Mouse (Mus musculus): ENCODE results near the gene Zan. TPM values are rescaled to one million over a fixed set of nuclear protein-coding genes. Genes with fewer than 3 reads are reported as not detected.

Gene Zan
- polyA plus RNA-seq, 1 experiment from 2014 or later, result 0.15 TPM

DNA sequence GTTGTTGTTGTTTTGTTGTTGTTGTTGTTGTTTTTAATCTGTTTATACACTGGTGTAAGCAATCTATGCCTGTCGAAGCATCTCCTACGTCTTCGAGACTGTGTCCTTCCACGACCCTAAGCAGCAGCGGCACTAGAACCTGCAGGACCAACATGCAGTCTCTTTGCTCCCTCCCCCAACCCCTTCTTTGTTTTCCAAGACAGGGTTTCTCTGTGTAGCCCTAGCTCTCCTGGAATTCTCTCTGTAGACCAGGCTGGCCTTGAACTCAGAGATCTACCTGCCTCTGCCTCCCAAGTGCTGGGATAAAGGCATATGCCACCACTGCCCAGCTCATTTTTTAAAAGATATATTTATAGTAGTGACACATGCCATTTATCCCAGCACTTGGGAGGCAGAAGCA lies 133.5 kb downstream of the Zan start:
- no peak for ATAC-seq
- no peak overlapping the region for H3K4me3 ChIP-seq (replicated peaks; ENCODE audit: low read length)
- 94% methylated on average over 5 of the region's 5 CpGs for WGBS
- H3K36me3 ChIP-seq (ENCODE audit: control insufficient read depth, insufficient read depth), result no peaks in the 10 kb centered on the region
- H3K4me2 ChIP-seq (ENCODE audit: low read length), result no peak overlapping the region
- no peaks in the 10 kb centered on the region for H3K9me3 ChIP-seq (ENCODE audit: control insufficient read depth, low read length)
- no peak overlapping the region for H3K9ac ChIP-seq (replicated peaks; ENCODE audit: low read depth, low read length)
- H3K4me1 ChIP-seq (replicated peaks; ENCODE audit: control insufficient read depth, insufficient read depth, low read length), result peaks cover 17% of the 10 kb centered on the region
- H3K27ac ChIP-seq (ENCODE audit: low read length), result no peak overlapping the region
- H3K27me3 ChIP-seq (replicated peaks; ENCODE audit: control insufficient read depth, insufficient read depth, low read length), result no peaks in the 10 kb centered on the region

DNA sequence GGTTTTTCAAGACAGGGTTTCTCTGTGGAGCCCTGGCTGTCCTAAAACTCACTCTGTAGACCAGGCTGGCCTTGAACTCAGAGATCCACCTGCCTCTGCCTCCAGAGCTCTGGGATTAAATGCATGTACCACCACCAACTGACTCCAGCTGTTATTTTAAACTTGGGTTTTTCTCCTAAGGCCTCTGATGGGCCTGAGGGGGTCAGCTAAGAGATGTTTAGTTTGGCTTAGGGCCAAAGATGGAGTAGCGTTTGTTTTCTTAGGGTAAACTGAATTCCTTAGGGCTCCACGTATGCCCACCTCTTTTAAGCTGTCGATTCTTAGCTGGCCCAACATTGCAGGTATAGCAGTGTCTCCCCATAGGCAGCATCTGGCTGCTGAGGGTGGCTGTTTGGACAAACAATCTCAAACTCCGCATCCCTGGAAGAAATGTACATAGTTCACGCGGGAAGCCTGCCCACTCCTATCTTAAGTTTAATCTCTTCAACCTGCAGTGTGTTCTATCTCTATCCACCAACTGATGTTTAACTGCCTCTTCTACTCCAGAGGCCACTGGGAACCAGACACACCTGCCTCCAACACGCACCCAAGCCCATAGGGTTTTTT lies 134.4 kb downstream of the Zan start:
- Histone ChIP-seq H3K9me3 (ENCODE audit: control insufficient read depth, low read length) (no peaks in the 10 kb centered on the region), H3K27me3 (replicated peaks; ENCODE audit: control insufficient read depth, insufficient read depth, low read length) (no peaks in the 10 kb centered on the region)

DNA sequence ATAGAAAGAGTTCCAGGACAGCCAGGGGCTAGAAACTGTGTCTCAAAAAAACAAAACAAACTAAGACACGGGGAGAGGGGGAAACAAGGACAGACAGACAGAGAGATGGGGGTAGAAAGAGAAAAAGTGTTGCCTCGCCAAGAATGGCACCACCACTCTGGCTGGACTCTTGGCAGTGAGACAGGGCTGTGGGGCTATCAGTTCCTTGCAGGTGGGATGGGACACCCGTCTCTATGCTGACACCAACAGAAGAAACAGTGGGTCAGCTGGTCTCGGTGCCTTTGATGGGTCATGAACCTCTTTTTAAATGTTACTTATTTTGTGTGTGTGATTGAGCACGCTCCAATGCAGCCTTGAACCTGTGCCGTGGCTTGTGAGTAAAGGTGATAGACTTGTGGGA lies 136.6 kb downstream of the Zan start:
- H3K9me3 ChIP-seq (ENCODE audit: control insufficient read depth, low read length), result no peaks in the 10 kb centered on the region
- ATAC-seq, result no peak
- no peaks in the 10 kb centered on the region for H3K36me3 ChIP-seq (ENCODE audit: control insufficient read depth, insufficient read depth)
- 68% methylated on average over 6 of the region's 6 CpGs for WGBS
- H3K4me1 ChIP-seq (replicated peaks; ENCODE audit: control insufficient read depth, insufficient read depth, low read length), result peaks cover 14% of the 10 kb centered on the region
- no peaks in the 10 kb centered on the region for H3K27me3 ChIP-seq (replicated peaks; ENCODE audit: control insufficient read depth, insufficient read depth, low read length)
- no peak overlapping the region for H3K4me3 ChIP-seq (replicated peaks; ENCODE audit: low read length)
- no peak overlapping the region for H3K9ac ChIP-seq (replicated peaks; ENCODE audit: low read depth, low read length)
- H3K4me2 ChIP-seq (ENCODE audit: low read length), result peak overlapping the region; percentile 92
- H3K27ac ChIP-seq (ENCODE audit: low read length), result no peak overlapping the region

More for the DNA sequence above, 134.4 kb downstream of the Zan start:
- Histone ChIP-seq H3K9ac (replicated peaks; ENCODE audit: low read depth, low read length) (no peak overlapping the region), H3K4me1 (replicated peaks; ENCODE audit: control insufficient read depth, insufficient read depth, low read length) (peaks cover 14% of the 10 kb centered on the region), H3K36me3 (ENCODE audit: control insufficient read depth, insufficient read depth) (no peaks in the 10 kb centered on the region), H3K27ac (ENCODE audit: low read length) (no peak overlapping the region), H3K4me2 (ENCODE audit: low read length) (no peak overlapping the region), H3K4me3 (replicated peaks; ENCODE audit: low read length) (no peak overlapping the region)
- no peak for ATAC-seq
- WGBS, result 79% methylated on average over 7 of the region's 7 CpGs

DNA sequence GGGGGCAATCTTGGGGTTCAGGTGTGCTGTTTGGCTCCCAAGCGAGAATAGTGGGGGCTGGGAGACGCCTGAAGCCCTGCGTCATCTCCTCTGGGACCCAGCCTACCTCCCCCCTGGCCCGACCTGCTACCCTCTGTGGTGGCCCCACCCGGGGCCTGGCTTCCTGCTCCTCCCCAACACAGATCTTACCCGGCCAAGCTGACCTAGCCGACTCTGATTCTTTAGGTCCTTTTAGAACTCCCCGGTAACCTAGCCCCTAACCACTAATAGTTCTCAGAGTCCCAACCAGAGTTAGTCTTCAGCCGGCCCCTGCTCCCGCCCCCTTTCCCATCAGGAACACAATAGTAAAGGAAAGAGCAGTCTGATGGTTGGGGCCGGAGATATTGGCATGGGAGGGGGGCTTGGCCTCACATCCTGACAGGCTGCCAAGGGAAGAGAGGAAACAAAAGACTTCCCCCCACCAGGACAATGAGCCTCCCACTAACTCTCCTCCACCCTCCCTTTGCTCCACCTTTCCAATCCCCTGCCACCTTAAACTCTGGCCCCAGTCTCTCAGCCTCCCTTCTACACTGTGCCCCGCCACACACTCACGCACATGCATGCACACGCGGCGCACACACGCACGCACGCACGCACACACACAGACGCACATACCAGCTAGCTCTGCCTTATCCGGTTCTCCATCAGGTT lies 137.4 kb downstream of the Zan start:
- peak; percentile 54 for ATAC-seq
- H3K9me3 ChIP-seq (ENCODE audit: control insufficient read depth, low read length), result no peaks in the 10 kb centered on the region
- H3K9ac ChIP-seq (replicated peaks; ENCODE audit: low read depth, low read length), result peak overlapping the region; percentile 63
- H3K27ac ChIP-seq (ENCODE audit: low read length), result peak overlapping the region; percentile 68
- H3K4me3 ChIP-seq (replicated peaks; ENCODE audit: low read length), result peak overlapping the region; percentile 49
- no peaks in the 10 kb centered on the region for H3K27me3 ChIP-seq (replicated peaks; ENCODE audit: control insufficient read depth, insufficient read depth, low read length)
- no peaks in the 10 kb centered on the region for H3K36me3 ChIP-seq (ENCODE audit: control insufficient read depth, insufficient read depth)
- WGBS, result 4% methylated on average over 22 of the region's 22 CpGs
- peaks cover 14% of the 10 kb centered on the region for H3K4me1 ChIP-seq (replicated peaks; ENCODE audit: control insufficient read depth, insufficient read depth, low read length)
- H3K4me2 ChIP-seq (ENCODE audit: low read length), result peak overlapping the region; percentile 92

- Histone ChIP-seq H3K4me2 (ENCODE audit: low read length) (peak overlapping the region; percentile 92), H3K4me1 (replicated peaks; ENCODE audit: control insufficient read depth, insufficient read depth, low read length) (peaks cover 14% of the 10 kb centered on the region), H3K27me3 (replicated peaks; ENCODE audit: control insufficient read depth, insufficient read depth, low read length) (no peaks in the 10 kb centered on the region), H3K4me3 (replicated peaks; ENCODE audit: low read length) (peak overlapping the region; percentile 49), H3K36me3 (ENCODE audit: control insufficient read depth, insufficient read depth) (no peaks in the 10 kb centered on the region), H3K9ac (replicated peaks; ENCODE audit: low read depth, low read length) (peak overlapping the region; percentile 63), H3K27ac (ENCODE audit: low read length) (peak overlapping the region; percentile 68), H3K9me3 (ENCODE audit: control insufficient read depth, low read length) (no peaks in the 10 kb centered on the region)
- peak; percentile 2; the same call in 1 of the 2 replicates for ATAC-seq
- 2% methylated on average over 11 of the region's 11 CpGs for WGBS
Measured at GRCm38 (mm10) chr5:137338663-137339289, 138.1 kb downstream of the Zan start.

GRCm38 (mm10) chr5:137338256-137338655 lies 138.6 kb downstream of the Zan start:
- H3K9me3 ChIP-seq (ENCODE audit: control insufficient read depth, low read length), result no peaks in the 10 kb centered on the region
- H3K27ac ChIP-seq (ENCODE audit: low read length), result peak overlapping the region; percentile 68
- under 1% methylated on average over 19 of the region's 19 CpGs for WGBS

DNA sequence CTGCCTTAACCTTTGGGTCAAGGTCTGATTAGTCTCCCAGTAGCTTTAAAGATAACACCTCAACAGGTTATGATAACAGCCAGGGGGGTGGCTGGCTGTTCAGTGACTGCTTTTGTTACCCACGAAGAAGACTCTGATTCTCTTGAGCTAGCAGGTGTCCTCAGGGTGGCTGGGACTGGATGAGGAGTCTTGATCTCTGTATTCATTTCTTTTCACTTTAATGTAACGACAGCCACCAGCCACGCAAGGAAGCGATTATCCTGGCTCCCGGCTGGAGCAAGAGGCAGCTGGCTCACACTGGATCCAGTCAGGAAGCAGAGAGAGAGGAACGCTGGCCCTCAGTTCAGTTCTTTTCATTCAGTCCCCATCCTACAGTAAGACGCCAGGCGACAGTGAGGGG lies 139.7 kb downstream of the Zan start:
- Histone ChIP-seq H3K4me2 (ENCODE audit: low read length) (no peak overlapping the region), H3K27me3 (replicated peaks; ENCODE audit: control insufficient read depth, insufficient read depth, low read length) (no peaks in the 10 kb centered on the region), H3K9ac (replicated peaks; ENCODE audit: low read depth, low read length) (no peak overlapping the region), H3K36me3 (ENCODE audit: control insufficient read depth, insufficient read depth) (no peaks in the 10 kb centered on the region), H3K4me1 (replicated peaks; ENCODE audit: control insufficient read depth, insufficient read depth, low read length) (peaks cover 24% of the 10 kb centered on the region), H3K9me3 (ENCODE audit: control insufficient read depth, low read length) (no peaks in the 10 kb centered on the region), H3K27ac (ENCODE audit: low read length) (no peak overlapping the region), H3K4me3 (replicated peaks; ENCODE audit: low read length) (no peak overlapping the region)
- ATAC-seq, result no peak
- WGBS, result 52% methylated on average over 8 of the region's 8 CpGs

More at GRCm38 (mm10) chr5:137338256-137338655, 138.6 kb downstream of the Zan start:
- no peaks in the 10 kb centered on the region for H3K36me3 ChIP-seq (ENCODE audit: control insufficient read depth, insufficient read depth)
- peaks cover 14% of the 10 kb centered on the region for H3K4me1 ChIP-seq (replicated peaks; ENCODE audit: control insufficient read depth, insufficient read depth, low read length)
- H3K4me2 ChIP-seq (ENCODE audit: low read length), result peak overlapping the region; percentile 92
- peak overlapping the region; percentile 49 for H3K4me3 ChIP-seq (replicated peaks; ENCODE audit: low read length)
- H3K9ac ChIP-seq (replicated peaks; ENCODE audit: low read depth, low read length), result peak overlapping the region; percentile 63
- H3K27me3 ChIP-seq (replicated peaks; ENCODE audit: control insufficient read depth, insufficient read depth, low read length), result no peaks in the 10 kb centered on the region
- peak; percentile 88 for ATAC-seq

- no peak overlapping the region for H3K4me2 ChIP-seq (ENCODE audit: low read length)
- H3K4me1 ChIP-seq (replicated peaks; ENCODE audit: control insufficient read depth, insufficient read depth, low read length), result peaks cover 24% of the 10 kb centered on the region
- no peaks in the 10 kb centered on the region for H3K27me3 ChIP-seq (replicated peaks; ENCODE audit: control insufficient read depth, insufficient read depth, low read length)
- H3K36me3 ChIP-seq (ENCODE audit: control insufficient read depth, insufficient read depth), result no peaks in the 10 kb centered on the region
- no peak overlapping the region for H3K27ac ChIP-seq (ENCODE audit: low read length)
- 65% methylated on average over 6 of the region's 6 CpGs for WGBS
- no peak for ATAC-seq
- H3K4me3 ChIP-seq (replicated peaks; ENCODE audit: low read length), result no peak overlapping the region
- H3K9me3 ChIP-seq (ENCODE audit: control insufficient read depth, low read length), result no peaks in the 10 kb centered on the region
- H3K9ac ChIP-seq (replicated peaks; ENCODE audit: low read depth, low read length), result no peak overlapping the region
Measured at GRCm38 (mm10) chr5:137335066-137335465, 141.8 kb downstream of the Zan start.

DNA sequence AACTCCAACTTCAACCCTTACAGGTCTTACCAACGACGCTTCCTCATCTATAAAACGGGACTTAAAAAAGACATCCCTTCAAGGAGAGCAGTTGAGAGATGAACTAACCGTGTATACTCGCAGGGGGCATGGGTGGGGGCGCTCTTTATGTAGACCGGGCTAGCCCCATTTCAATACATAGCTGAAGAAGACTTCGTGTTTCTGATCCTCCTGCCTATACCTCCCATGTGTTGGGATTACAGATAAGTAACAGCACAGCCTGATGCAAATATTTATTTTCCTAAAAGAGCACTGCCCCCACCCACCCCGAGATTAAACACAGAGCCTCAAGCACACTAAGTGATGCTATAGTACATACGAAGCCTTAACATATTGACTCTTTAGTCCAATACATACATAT lies 142.5 kb downstream of the Zan start:
- 60% methylated on average over 10 of the region's 10 CpGs for WGBS
- Histone ChIP-seq H3K9ac (replicated peaks; ENCODE audit: low read depth, low read length) (no peak overlapping the region), H3K4me1 (replicated peaks; ENCODE audit: control insufficient read depth, insufficient read depth, low read length) (peaks cover 18% of the 10 kb centered on the region), H3K4me2 (ENCODE audit: low read length) (no peak overlapping the region), H3K4me3 (replicated peaks; ENCODE audit: low read length) (no peak overlapping the region), H3K27ac (ENCODE audit: low read length) (no peak overlapping the region), H3K36me3 (ENCODE audit: control insufficient read depth, insufficient read depth) (no peaks in the 10 kb centered on the region), H3K27me3 (replicated peaks; ENCODE audit: control insufficient read depth, insufficient read depth, low read length) (no peaks in the 10 kb centered on the region), H3K9me3 (ENCODE audit: control insufficient read depth, low read length) (no peaks in the 10 kb centered on the region)
- no peak for ATAC-seq
